Mouse (Mus musculus): ENCODE measurements around the gene Tcf12. TPM values are rescaled to one million over a fixed set of nuclear protein-coding genes. Genes with fewer than 3 reads are reported as not detected.

Gene Tcf12
- polyA plus RNA-seq, 1 experiment from 2014 or later, result 64.8 TPM

- WGBS, result 81% methylated on average over 1 of the region's 1 CpGs
- DNase-seq (ENCODE audit: low spot score), result no peak
- Histone ChIP-seq H3K4me3 (no peak overlapping the region), H3K27ac (no peak overlapping the region), H3K27me3 (ENCODE audit: insufficient read depth, poor library complexity, severe bottlenecking) (no peaks in the 10 kb centered on the region), H3K36me3 (no peaks in the 10 kb centered on the region), H3K4me1 (peaks cover 7% of the 10 kb centered on the region; the same call in 1 of the 2 replicates), H3K9me3 (no peaks in the 10 kb centered on the region)
These were observed 103.0 kb downstream of the Tcf12 start for GRCm38 (mm10) chr9:72008634-72009033.

GRCm38 (mm10) chr9:71991147-71991546 lies 120.5 kb downstream of the Tcf12 start:
- H3K4me1 ChIP-seq, result no peaks in the 10 kb centered on the region
- no peaks in the 10 kb centered on the region for H3K9me3 ChIP-seq
- H3K27me3 ChIP-seq (ENCODE audit: insufficient read depth, poor library complexity, severe bottlenecking), result no peaks in the 10 kb centered on the region
- H3K27ac ChIP-seq, result no peak overlapping the region
- no peaks in the 10 kb centered on the region for H3K36me3 ChIP-seq
- no peak overlapping the region for H3K4me3 ChIP-seq
- WGBS, result 85% methylated on average over 3 of the region's 3 CpGs
- no peak for DNase-seq (ENCODE audit: low spot score)

GRCm38 (mm10) chr9:71990376-71990775 lies 121.3 kb downstream of the Tcf12 start:
- no peak for DNase-seq (ENCODE audit: low spot score)
- Histone ChIP-seq H3K9me3 (no peaks in the 10 kb centered on the region), H3K27me3 (ENCODE audit: insufficient read depth, poor library complexity, severe bottlenecking) (no peaks in the 10 kb centered on the region), H3K36me3 (no peaks in the 10 kb centered on the region), H3K4me3 (no peak overlapping the region), H3K4me1 (no peaks in the 10 kb centered on the region), H3K27ac (no peak overlapping the region)
- 85% methylated on average over 1 of the region's 1 CpGs for WGBS

- 78% methylated on average over 1 of the region's 1 CpGs for WGBS
- no peaks in the 10 kb centered on the region for H3K27me3 ChIP-seq (ENCODE audit: insufficient read depth, poor library complexity, severe bottlenecking)
- no peak for DNase-seq (ENCODE audit: low spot score)
These were observed 122.0 kb downstream of the Tcf12 start for GRCm38 (mm10) chr9:71989663-71990062.

GRCm38 (mm10) chr9:71986716-71987115 lies 125.0 kb downstream of the Tcf12 start:
- Histone ChIP-seq H3K4me3 (no peak overlapping the region), H3K36me3 (no peaks in the 10 kb centered on the region), H3K4me1 (no peaks in the 10 kb centered on the region), H3K9me3 (no peaks in the 10 kb centered on the region), H3K27me3 (ENCODE audit: insufficient read depth, poor library complexity, severe bottlenecking) (no peaks in the 10 kb centered on the region), H3K27ac (no peak overlapping the region)
- 92% methylated on average over 2 of the region's 2 CpGs for WGBS
- no peak for DNase-seq (ENCODE audit: low spot score)

More at GRCm38 (mm10) chr9:71989663-71990062, 122.0 kb downstream of the Tcf12 start:
- Histone ChIP-seq H3K27ac (no peak overlapping the region), H3K4me1 (no peaks in the 10 kb centered on the region), H3K9me3 (no peaks in the 10 kb centered on the region), H3K4me3 (no peak overlapping the region), H3K36me3 (no peaks in the 10 kb centered on the region)

- H3K4me1 ChIP-seq, result no peaks in the 10 kb centered on the region; the same call in 1 of the 2 replicates
- no peak overlapping the region for H3K27ac ChIP-seq
- H3K4me3 ChIP-seq, result no peak overlapping the region
- no peaks in the 10 kb centered on the region for H3K27me3 ChIP-seq (ENCODE audit: insufficient read depth, poor library complexity, severe bottlenecking)
- 88% methylated on average over 1 of the region's 1 CpGs for WGBS
- no peaks in the 10 kb centered on the region for H3K9me3 ChIP-seq
- DNase-seq (ENCODE audit: low spot score), result no peak
- no peaks in the 10 kb centered on the region for H3K36me3 ChIP-seq
These were observed 128.8 kb downstream of the Tcf12 start for GRCm38 (mm10) chr9:71982826-71983225.

GRCm38 (mm10) chr9:71981071-71981470 lies 130.6 kb downstream of the Tcf12 start:
- 91% methylated on average over 3 of the region's 3 CpGs for WGBS
- Histone ChIP-seq H3K27me3 (ENCODE audit: insufficient read depth, poor library complexity, severe bottlenecking) (no peaks in the 10 kb centered on the region), H3K4me1 (no peaks in the 10 kb centered on the region; the same call in 1 of the 2 replicates), H3K36me3 (no peaks in the 10 kb centered on the region), H3K4me3 (no peak overlapping the region), H3K27ac (no peak overlapping the region), H3K9me3 (no peaks in the 10 kb centered on the region)
- DNase-seq (ENCODE audit: low spot score), result no peak

GRCm38 (mm10) chr9:71980579-71980978 lies 131.1 kb downstream of the Tcf12 start:
- DNase-seq (ENCODE audit: low spot score), result no peak
- no peaks in the 10 kb centered on the region for H3K36me3 ChIP-seq
- no peaks in the 10 kb centered on the region for H3K9me3 ChIP-seq
- no peaks in the 10 kb centered on the region; the same call in 1 of the 2 replicates for H3K4me1 ChIP-seq
- 53% methylated on average over 2 of the region's 2 CpGs for WGBS
- no peaks in the 10 kb centered on the region for H3K27me3 ChIP-seq (ENCODE audit: insufficient read depth, poor library complexity, severe bottlenecking)
- no peak overlapping the region for H3K4me3 ChIP-seq
- no peak overlapping the region for H3K27ac ChIP-seq

GRCm38 (mm10) chr9:71978886-71979285 lies 132.8 kb downstream of the Tcf12 start:
- Histone ChIP-seq H3K36me3 (no peaks in the 10 kb centered on the region), H3K4me1 (no peaks in the 10 kb centered on the region; the same call in 1 of the 2 replicates), H3K9me3 (no peaks in the 10 kb centered on the region), H3K4me3 (no peak overlapping the region), H3K27me3 (ENCODE audit: insufficient read depth, poor library complexity, severe bottlenecking) (no peaks in the 10 kb centered on the region), H3K27ac (no peak overlapping the region)
- 80% methylated on average over 3 of the region's 3 CpGs for WGBS
- DNase-seq (ENCODE audit: low spot score), result no peak

GRCm38 (mm10) chr9:71976034-71976433 lies 135.6 kb downstream of the Tcf12 start:
- Histone ChIP-seq H3K4me3 (no peak overlapping the region), H3K27ac (no peak overlapping the region), H3K36me3 (no peaks in the 10 kb centered on the region), H3K9me3 (no peaks in the 10 kb centered on the region), H3K27me3 (ENCODE audit: insufficient read depth, poor library complexity, severe bottlenecking) (no peaks in the 10 kb centered on the region), H3K4me1 (no peaks in the 10 kb centered on the region; the same call in 1 of the 2 replicates)
- WGBS, result 75% methylated on average over 6 of the region's 6 CpGs
- DNase-seq (ENCODE audit: low spot score), result no peak

- Histone ChIP-seq H3K4me3 (no peak overlapping the region), H3K27me3 (ENCODE audit: insufficient read depth, poor library complexity, severe bottlenecking) (no peaks in the 10 kb centered on the region), H3K9me3 (no peaks in the 10 kb centered on the region), H3K4me1 (no peaks in the 10 kb centered on the region; the same call in 1 of the 2 replicates), H3K27ac (no peak overlapping the region), H3K36me3 (no peaks in the 10 kb centered on the region)
- 84% methylated on average over 4 of the region's 4 CpGs for WGBS
- no peak for DNase-seq (ENCODE audit: low spot score)
These were observed 136.5 kb downstream of the Tcf12 start for GRCm38 (mm10) chr9:71975141-71975540.

- H3K27ac ChIP-seq, result no peak overlapping the region
- no peak overlapping the region for H3K4me3 ChIP-seq
- no peaks in the 10 kb centered on the region for H3K36me3 ChIP-seq
- no peak for DNase-seq (ENCODE audit: low spot score)
- H3K4me1 ChIP-seq, result no peaks in the 10 kb centered on the region; the same call in 1 of the 2 replicates
- no peaks in the 10 kb centered on the region for H3K9me3 ChIP-seq
- H3K27me3 ChIP-seq (ENCODE audit: insufficient read depth, poor library complexity, severe bottlenecking), result no peaks in the 10 kb centered on the region
- 56% methylated on average over 2 of the region's 2 CpGs for WGBS
These were observed 137.1 kb downstream of the Tcf12 start for GRCm38 (mm10) chr9:71974541-71974959.

GRCm38 (mm10) chr9:71964039-71964438 lies 147.6 kb downstream of the Tcf12 start:
- no peak for DNase-seq (ENCODE audit: low spot score)
- no peaks in the 10 kb centered on the region for H3K27me3 ChIP-seq (ENCODE audit: insufficient read depth, poor library complexity, severe bottlenecking)

GRCm38 (mm10) chr9:71960026-71960396 lies 151.7 kb downstream of the Tcf12 start:
- DNase-seq (ENCODE audit: low spot score), result no peak
- H3K4me1 ChIP-seq, result peaks cover 6% of the 10 kb centered on the region; the same call in 1 of the 2 replicates
- H3K36me3 ChIP-seq, result no peaks in the 10 kb centered on the region
- no peak overlapping the region for H3K27ac ChIP-seq
- no peak overlapping the region for H3K4me3 ChIP-seq
- no peaks in the 10 kb centered on the region for H3K9me3 ChIP-seq
- H3K27me3 ChIP-seq (ENCODE audit: insufficient read depth, poor library complexity, severe bottlenecking), result no peaks in the 10 kb centered on the region

More at GRCm38 (mm10) chr9:71964039-71964438, 147.6 kb downstream of the Tcf12 start:
- no peak overlapping the region for H3K4me3 ChIP-seq
- no peak overlapping the region for H3K27ac ChIP-seq
- WGBS, result 91% methylated on average over 4 of the region's 4 CpGs
- H3K4me1 ChIP-seq, result 0 out of 2 replicates have a peak, but pooled peaks cover 3% of the 10 kb centered on the region
- H3K9me3 ChIP-seq, result no peaks in the 10 kb centered on the region
- no peaks in the 10 kb centered on the region for H3K36me3 ChIP-seq

Measured in heart, embryonic 10.5 days (tissue).